27 mouse cellular contexts compared by ENCODE assay signal in the genomic region with DNA sequence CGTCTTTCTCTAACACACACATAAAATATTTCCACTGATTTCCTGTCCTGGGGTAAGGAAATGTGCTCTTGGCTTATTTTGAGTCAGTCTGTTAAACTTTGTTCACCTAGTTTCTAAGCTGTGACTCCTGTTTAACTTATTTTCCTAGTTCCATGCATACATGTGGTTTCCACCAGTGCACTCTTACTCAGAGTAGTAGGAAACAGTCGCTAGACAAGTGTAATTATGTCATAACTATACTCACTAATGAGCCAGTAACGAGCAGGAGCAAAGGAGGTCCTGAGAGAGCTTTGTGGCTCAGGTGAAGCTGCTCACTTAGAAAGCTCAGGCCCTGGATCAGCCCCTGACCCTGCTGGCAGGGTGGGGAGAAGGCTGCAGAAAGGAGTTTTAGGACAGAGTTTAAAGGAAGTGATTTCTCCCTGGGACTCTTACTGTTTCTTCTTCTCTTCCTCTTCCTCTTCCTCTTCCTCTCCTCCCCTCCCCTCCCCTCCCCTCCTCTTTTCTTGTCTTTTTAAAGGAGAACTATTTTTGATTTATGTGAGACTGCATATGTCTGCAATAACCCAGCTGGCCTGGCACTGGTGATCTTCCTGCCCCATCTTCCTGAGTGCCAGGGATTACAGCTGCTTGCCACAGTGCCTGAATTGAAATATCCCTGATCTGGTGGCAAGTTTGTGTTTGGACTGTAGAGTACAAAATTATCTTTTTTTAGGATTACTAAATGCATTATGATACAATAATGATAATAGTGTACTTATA. TPM values are rescaled to one million over a fixed set of nuclear protein-coding genes. Genes with fewer than 3 reads are reported as not detected.
DNase-seq lines count a peak whose midpoint lies in the region; ATAC-seq and TF ChIP-seq lines count a peak whose summit lies in the region.
"Had no signal": no experiment of that assay in that cellular context is flagged by ENCODE, and none has a peak within 500 bp of the region (broad histone marks: within the 10 kb centered on the region; RNA-seq: fewer than 3 reads in every experiment).

No protein-coding gene starts in this region.

- H3K36me3 ChIP-seq in spleen, adult 2 months (ENCODE audit: control insufficient read depth, insufficient read depth, low read length): peaks cover 3% of the 10 kb centered on the region; the same call in 1 of the 2 replicates
- H3K36me3 ChIP-seq in splenic B cell, adult 2 months (ENCODE audit: control insufficient read depth, insufficient read depth, low read length, poor library complexity, severe bottlenecking): 0 out of 2 replicates have a peak, but pooled peaks cover 1% of the 10 kb centered on the region

- H3K27me3 ChIP-seq in spleen, adult 2 months (ENCODE audit: control insufficient read depth, insufficient read depth, low read length): no peaks in the 10 kb centered on the region
- H3K27me3 ChIP-seq in splenic B cell, adult 2 months (ENCODE audit: control insufficient read depth, insufficient read depth, low read length, poor library complexity, severe bottlenecking): no peaks in the 10 kb centered on the region
- H3K27me3 ChIP-seq: embryonic facial prominence, embryonic 15.5 days; forebrain, embryonic 12.5 days; limb, embryonic 12.5 days; lung, embryonic 15.5 days; midbrain, embryonic 13.5 days had no signal

- WGBS in spleen, adult 2 months: 34% methylated on average over 3 of the region's 3 CpGs

- peaks cover 5% of the 10 kb centered on the region; the same call in 1 of the 2 replicates for H3K4me1 ChIP-seq in spleen, adult 2 months (ENCODE audit: control insufficient read depth, insufficient read depth, insufficient read length)
- H3K4me1 ChIP-seq: embryonic facial prominence, embryonic 10.5 days; embryonic facial prominence, embryonic 15.5 days; forebrain, embryonic 12.5 days; lung, embryonic 15.5 days; midbrain, embryonic 13.5 days had no signal

- H3K27ac ChIP-seq in spleen, adult 2 months (ENCODE audit: insufficient read depth, low read length): peak overlapping the region; percentile 52
- no peak overlapping the region for H3K27ac ChIP-seq in left cerebral cortex, adult 2 months
- H3K27ac ChIP-seq: embryonic facial prominence, embryonic 10.5 days; embryonic facial prominence, embryonic 15.5 days; forebrain, embryonic 12.5 days; hindbrain, postnatal 0 days; limb, embryonic 12.5 days; lung, embryonic 15.5 days; midbrain, embryonic 13.5 days had no signal

- intact Hi-C loops in left cerebral cortex, adult 2 months (cut with DNase I): no loop called here

- ATAC-seq in common myeloid progenitor, adult 5-6 weeks (replicated peaks; ENCODE audit: low read depth, poor library complexity, severe bottlenecking): peak; percentile 53
- ATAC-seq in megakaryocyte, adult 5-6 weeks (ENCODE audit: poor library complexity, severe bottlenecking): peak; percentile 69
- ATAC-seq: hindbrain, postnatal 0 days; intestine, embryonic 16.5 days; midbrain, embryonic 13.5 days had no signal

- no peak overlapping the region for H3K4me3 ChIP-seq in spleen, adult 2 months (ENCODE audit: extremely low read depth, insufficient read depth, insufficient read length)
- H3K4me3 ChIP-seq in left cerebral cortex, adult 2 months: no peak overlapping the region
- H3K4me3 ChIP-seq: embryonic facial prominence, embryonic 10.5 days; embryonic facial prominence, embryonic 15.5 days; forebrain, embryonic 12.5 days; limb, embryonic 12.5 days; lung, embryonic 15.5 days; midbrain, embryonic 13.5 days had no signal

- no peak for TF ChIP-seq POLR2A in spleen, adult 2 months (IDR thresholded peaks at IDR 0.05; ENCODE audit: low read depth, low read length)

- no peak for DNase-seq in spleen, adult 2 months (ENCODE audit: low read depth in 1 of 2, low spot score in 2 of 2)
- DNase-seq in spleen, postnatal 14 days (ENCODE audit: low spot score in 2 of 2): no peak
- DNase-seq in splenic B cell, adult 2 months (ENCODE audit: low read depth, low spot score): peak; percentile 26
- DNase-seq in embryo, embryonic 9.5 days (ENCODE audit: extremely low spot score): no peak
- no peak for DNase-seq in left cerebral cortex, adult 2 months (ENCODE audit: extremely low spot score in 1 of 2, low spot score in 2 of 2)
- DNase-seq in embryo, embryonic 11 days: no peak
- DNase-seq: adrenal gland, postnatal 10 days; B cell, adult 2 months; cerebellum, adult 11 months; cerebellum, adult 9-11 months; gastrocnemius, postnatal 36 days; heart, postnatal 14 days; kidney, adult 8-10 months; kidney, postnatal 14 days; layer of hippocampus, adult 9-11 months; thymus, adult 2 months; thymus, postnatal 36 days had no signal

- TF ChIP-seq CTCF in spleen, adult 2 months (IDR thresholded peaks at IDR 0.05; ENCODE audit: extremely low read depth, insufficient read depth, insufficient read length, insufficient replicate concordance): no peak
- no peak for TF ChIP-seq CTCF in left cerebral cortex, adult 2 months (IDR thresholded peaks at IDR 0.05)

RNA-seq across cellular contexts. Expression of a gene that starts 8.1 kb away (rescaled TPM):
- polyA plus RNA-seq in spleen, adult 2 months (2012; rRNA removed): 15.3 and 18.1 TPM in 2 replicates
- 74.5 and 76.4 TPM in 2 replicates for total RNA-seq in common myeloid progenitor, adult 5-6 weeks (2017)
- 40.1 and 40.6 TPM in 2 replicates for total RNA-seq in megakaryocyte, adult 5-6 weeks (2015)
- 27.2 and 33.0 TPM in 2 replicates for total RNA-seq in megakaryocyte, adult 5-6 weeks (2017)
- 10 to 100 TPM; 37.5 to 40.1 TPM for total RNA-seq in left cerebral cortex, adult 2 months (2021)

RNA-seq across cellular contexts. Expression of a gene that starts 21.3 kb away (rescaled TPM):
- 15.0 and 15.4 TPM in 2 replicates for polyA plus RNA-seq in spleen, adult 2 months (2012; rRNA removed)
- total RNA-seq in common myeloid progenitor, adult 5-6 weeks (2017): 24.2 and 33.8 TPM in 2 replicates
- 47.9 and 51.0 TPM in 2 replicates for total RNA-seq in megakaryocyte, adult 5-6 weeks (2015)
- 25.7 and 34.9 TPM in 2 replicates for total RNA-seq in megakaryocyte, adult 5-6 weeks (2017)
- total RNA-seq in left cerebral cortex, adult 2 months (2021): 10 to 100 TPM; 54.5 to 59.7 TPM

RNA-seq across cellular contexts. Expression of a gene that starts 52.8 kb away (rescaled TPM):
- 5.6 and 7.5 TPM in 2 replicates for polyA plus RNA-seq in spleen, adult 2 months (2012; rRNA removed)
- total RNA-seq in common myeloid progenitor, adult 5-6 weeks (2017): 17.2 and 20.1 TPM in 2 replicates
- 11.5 and 12.4 TPM in 2 replicates for total RNA-seq in megakaryocyte, adult 5-6 weeks (2015)
- total RNA-seq in megakaryocyte, adult 5-6 weeks (2017): 7.4 and 8.3 TPM in 2 replicates
- total RNA-seq in left cerebral cortex, adult 2 months (2021): 10 to 100 TPM; 10.6 to 11.3 TPM
